Mouse (Mus musculus) forebrain, embryonic 11.5 days (tissue): ENCODE measurements around the gene Kcnk3. TPM values are rescaled to one million over a fixed set of nuclear protein-coding genes. Genes with fewer than 3 reads are reported as not detected.
A peak's percentile ranks its signal among the peaks of the same experiment; 100 is the strongest.

Experiments
- ATAC-seq: fragments of 200-750 bp; cut with Nextera tagmentation; replicated peaks from 2 replicates; pipeline ENCODE4 v1.8.0; 2017; ENCODE audit warnings: moderate TSS enrichment; ENCODE audit not compliant: low FRiP score
- DNase-seq: peaks from one replicate; pipeline ENCODE4 v3.0.0-alpha.2; 2017; ENCODE audit warnings: low spot score
- H3K27ac ChIP-seq: fragments of 300-500 bp; sonication (generic); 2 replicates; pipeline ENCODE4 v1.5.1; 2014; ENCODE audit warnings: low read depth, low read length
- H3K27me3 ChIP-seq: fragments of 300-500 bp; sonication (generic); 2 replicates; pipeline ENCODE4 v1.6.1; 2014; ENCODE audit warnings: mild to moderate bottlenecking, low read length, mixed read lengths; ENCODE audit not compliant: control insufficient read depth, insufficient read depth
- H3K36me3 ChIP-seq: fragments of 300-500 bp; sonication (generic); 2 replicates; pipeline ENCODE4 v1.6.1; 2014; ENCODE audit warnings: mild to moderate bottlenecking, low read length, moderate library complexity, mixed read lengths; ENCODE audit not compliant: control insufficient read depth, insufficient read depth
- H3K4me1 ChIP-seq: fragments of 300-500 bp; sonication (generic); replicated peaks from 2 replicates; pipeline ENCODE4 v1.6.1; 2014; ENCODE audit warnings: low read length, mixed read lengths; ENCODE audit not compliant: control insufficient read depth, insufficient read depth
- H3K4me2 ChIP-seq: fragments of 300-500 bp; sonication (generic); 2 replicates; pipeline ENCODE4 v1.6.1; 2014; ENCODE audit warnings: low read depth, mild to moderate bottlenecking, low read length, moderate library complexity, mixed read lengths; ENCODE audit not compliant: severe bottlenecking
- H3K4me3 ChIP-seq: fragments of 300-500 bp; sonication (generic); 2 replicates; pipeline ENCODE4 v1.5.1; 2014; ENCODE audit warnings: low read depth, low read length
- H3K9ac ChIP-seq: fragments of 300-500 bp; sonication (generic); 2 replicates; pipeline ENCODE4 v1.6.1; 2014; ENCODE audit warnings: low read length
- H3K9me3 ChIP-seq: fragments of 300-500 bp; sonication (generic); 2 replicates; pipeline ENCODE4 v1.6.1; 2016; ENCODE audit warnings: low read length, mixed read lengths; ENCODE audit not compliant: control insufficient read depth
- WGBS: fragments of 180-500 bp; shearing (Covaris S2); extraction: QIAGEN DNeasy Blood & Tissue Kit; methylation state at CpG from one replicate; pipeline ENCODE4 v1.1.7; 2014; 5-methylcytosine and 5-hydroxymethylcytosine counted together
- polyA plus RNA-seq: library from polyadenylated mRNA; unstranded; fragments of >200 nt; fragmentation: Nextera tagmentation; extraction: Ambion mirVana; gene quantifications from 2 replicates; pipeline ENCODE4 v1.2.1, GENCODE M21; 2014

Kcnk3 gene
- polyA plus RNA-seq, 1 experiment from 2014 or later, result 0.20 TPM

DNA sequence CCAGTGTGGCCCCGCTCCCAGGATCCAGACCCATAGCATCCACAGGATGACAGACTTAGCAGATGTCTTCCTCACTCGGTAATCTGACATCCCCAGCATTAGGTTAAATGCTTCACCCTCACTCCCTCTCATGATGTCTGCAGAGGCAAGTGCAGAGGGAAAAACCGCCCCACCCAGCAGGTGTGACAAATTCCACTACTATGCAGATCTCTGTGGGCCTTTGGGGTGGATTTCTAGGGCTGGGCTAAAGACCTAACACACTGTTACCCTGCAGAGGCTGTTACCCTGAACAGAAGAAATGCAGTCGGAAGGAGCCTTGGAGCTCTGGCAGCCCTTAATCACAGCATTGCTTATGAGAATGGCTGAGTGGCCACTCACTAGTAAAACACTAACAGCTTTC, 71.1 kb downstream of the Kcnk3 start:
- WGBS, result 81% methylated on average over 4 of the region's 4 CpGs
- Histone ChIP-seq H3K4me3 (no peak overlapping the region), H3K9ac (no peak overlapping the region), H3K27me3 (no peaks in the 10 kb centered on the region), H3K9me3 (no peaks in the 10 kb centered on the region), H3K27ac (no peak overlapping the region), H3K4me2 (no peak overlapping the region), H3K4me1 (no peaks in the 10 kb centered on the region), H3K36me3 (no peaks in the 10 kb centered on the region)
- ATAC-seq (no peak), DNase-seq (no peak)

DNA sequence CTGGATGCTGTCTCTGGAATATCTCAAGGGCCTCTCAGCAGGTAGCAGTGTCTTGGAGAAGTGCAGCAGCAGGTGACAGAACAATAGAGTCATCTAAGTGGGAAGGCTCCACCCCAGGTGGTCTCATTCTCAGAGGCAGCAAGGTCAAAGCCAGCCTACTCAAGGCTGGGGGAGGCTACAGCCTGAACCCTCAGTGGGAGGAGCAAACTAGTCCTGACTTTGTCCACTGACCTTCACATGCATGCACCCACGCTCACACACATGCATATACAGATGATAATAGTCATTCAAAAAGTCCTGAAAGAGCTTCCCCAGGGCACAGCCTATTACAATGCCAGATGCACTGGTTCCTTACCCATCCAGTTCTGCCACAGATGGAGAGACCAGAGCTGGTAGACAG, 72.3 kb downstream of the Kcnk3 start:
- Histone ChIP-seq H3K4me3 (no peak overlapping the region), H3K36me3 (no peaks in the 10 kb centered on the region), H3K27ac (no peak overlapping the region), H3K9ac (no peak overlapping the region), H3K4me2 (no peak overlapping the region), H3K27me3 (no peaks in the 10 kb centered on the region), H3K9me3 (no peaks in the 10 kb centered on the region), H3K4me1 (no peaks in the 10 kb centered on the region)
- WGBS, result 80% methylated on average over 1 of the region's 1 CpGs
- no peak for DNase-seq
- ATAC-seq, result no peak

DNA sequence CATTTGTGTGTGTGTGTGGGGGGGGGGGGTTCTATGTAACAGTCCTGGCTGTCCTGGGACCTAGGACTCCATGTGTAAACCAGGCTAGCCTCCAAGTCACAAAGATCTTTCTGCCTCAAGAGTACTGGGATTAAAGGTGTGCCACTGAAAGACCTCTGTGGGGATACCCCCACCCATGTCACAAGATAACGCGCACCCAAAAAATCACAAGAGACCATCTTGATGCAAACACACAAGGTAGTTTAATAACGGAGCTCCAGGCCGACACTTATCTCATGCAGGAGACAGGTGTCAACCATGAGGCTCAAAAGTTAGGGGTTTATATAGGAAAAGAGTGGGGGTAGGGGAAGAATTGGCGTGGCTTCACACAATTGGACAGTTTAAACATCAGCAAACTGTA, 72.8 kb downstream of the Kcnk3 start:
- no peaks in the 10 kb centered on the region for H3K36me3 ChIP-seq
- no peak for ATAC-seq
- 94% methylated on average over 5 of the region's 5 CpGs for WGBS

DNA sequence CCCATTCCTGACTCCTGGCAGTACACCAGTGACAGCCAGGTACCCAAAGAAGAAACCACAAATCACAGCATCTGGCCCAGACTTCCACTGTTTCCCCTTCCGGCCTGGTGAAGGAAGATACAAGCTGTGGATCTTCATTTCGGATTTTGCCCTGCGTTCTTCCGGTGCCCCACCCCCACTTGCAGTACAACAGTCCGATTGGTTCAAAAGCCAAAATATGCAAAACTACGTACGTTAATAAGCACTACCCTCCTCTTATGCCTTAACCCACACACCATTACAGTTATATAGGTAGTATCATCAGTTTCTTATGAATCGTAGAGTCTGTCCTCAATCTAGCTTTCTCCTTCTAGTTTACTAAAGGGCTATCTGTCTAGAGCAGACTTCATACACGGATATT, 77.4 kb downstream of the Kcnk3 start:
- H3K9ac ChIP-seq, result no peak overlapping the region
- no peak overlapping the region for H3K27ac ChIP-seq
- H3K36me3 ChIP-seq, result no peaks in the 10 kb centered on the region; the same call in 1 of the 2 replicates
- H3K4me3 ChIP-seq, result no peak overlapping the region
- H3K4me2 ChIP-seq, result no peak overlapping the region
- WGBS, result 91% methylated on average over 9 of the region's 9 CpGs
- no peaks in the 10 kb centered on the region for H3K27me3 ChIP-seq
- no peak for ATAC-seq
- peaks cover 10% of the 10 kb centered on the region; the same call in 1 of the 2 replicates for H3K4me1 ChIP-seq
- no peaks in the 10 kb centered on the region for H3K9me3 ChIP-seq
- no peak for DNase-seq

More for the DNA sequence above, 72.8 kb downstream of the Kcnk3 start:
- no peaks in the 10 kb centered on the region for H3K9me3 ChIP-seq
- no peaks in the 10 kb centered on the region for H3K27me3 ChIP-seq
- no peaks in the 10 kb centered on the region for H3K4me1 ChIP-seq
- no peak overlapping the region for H3K4me2 ChIP-seq
- H3K4me3 ChIP-seq, result no peak overlapping the region
- no peak overlapping the region for H3K9ac ChIP-seq
- H3K27ac ChIP-seq, result no peak overlapping the region
- DNase-seq, result no peak

DNA sequence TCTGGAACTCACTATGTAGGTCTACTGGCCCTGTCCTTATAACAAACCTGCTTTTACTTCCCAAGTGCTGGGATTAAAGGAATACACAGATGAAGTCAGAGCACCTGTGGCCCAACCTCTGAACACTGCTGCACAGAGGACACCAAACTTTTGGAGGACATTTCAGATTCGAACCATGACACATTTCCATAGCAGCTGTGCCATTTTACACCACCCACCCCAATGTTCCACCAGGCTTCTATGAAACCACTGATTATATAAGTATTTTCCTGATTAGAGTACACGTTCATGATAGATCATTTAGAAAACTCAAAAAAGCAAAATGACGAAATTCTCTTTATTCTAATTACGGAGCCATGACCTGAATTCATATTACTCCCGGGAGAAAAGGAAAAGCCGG, 78.0 kb downstream of the Kcnk3 start:
- Histone ChIP-seq H3K27me3 (no peaks in the 10 kb centered on the region), H3K9ac (peak overlapping the region; percentile 92), H3K9me3 (no peaks in the 10 kb centered on the region), H3K4me2 (peak overlapping the region; percentile 56; the same call in 1 of the 2 replicates), H3K27ac (no peak overlapping the region), H3K36me3 (no peaks in the 10 kb centered on the region; the same call in 1 of the 2 replicates), H3K4me1 (peaks cover 10% of the 10 kb centered on the region; the same call in 1 of the 2 replicates), H3K4me3 (peak overlapping the region; percentile 83)
- DNase-seq (no peak), ATAC-seq (no peak)
- 68% methylated on average over 6 of the region's 6 CpGs for WGBS

DNA sequence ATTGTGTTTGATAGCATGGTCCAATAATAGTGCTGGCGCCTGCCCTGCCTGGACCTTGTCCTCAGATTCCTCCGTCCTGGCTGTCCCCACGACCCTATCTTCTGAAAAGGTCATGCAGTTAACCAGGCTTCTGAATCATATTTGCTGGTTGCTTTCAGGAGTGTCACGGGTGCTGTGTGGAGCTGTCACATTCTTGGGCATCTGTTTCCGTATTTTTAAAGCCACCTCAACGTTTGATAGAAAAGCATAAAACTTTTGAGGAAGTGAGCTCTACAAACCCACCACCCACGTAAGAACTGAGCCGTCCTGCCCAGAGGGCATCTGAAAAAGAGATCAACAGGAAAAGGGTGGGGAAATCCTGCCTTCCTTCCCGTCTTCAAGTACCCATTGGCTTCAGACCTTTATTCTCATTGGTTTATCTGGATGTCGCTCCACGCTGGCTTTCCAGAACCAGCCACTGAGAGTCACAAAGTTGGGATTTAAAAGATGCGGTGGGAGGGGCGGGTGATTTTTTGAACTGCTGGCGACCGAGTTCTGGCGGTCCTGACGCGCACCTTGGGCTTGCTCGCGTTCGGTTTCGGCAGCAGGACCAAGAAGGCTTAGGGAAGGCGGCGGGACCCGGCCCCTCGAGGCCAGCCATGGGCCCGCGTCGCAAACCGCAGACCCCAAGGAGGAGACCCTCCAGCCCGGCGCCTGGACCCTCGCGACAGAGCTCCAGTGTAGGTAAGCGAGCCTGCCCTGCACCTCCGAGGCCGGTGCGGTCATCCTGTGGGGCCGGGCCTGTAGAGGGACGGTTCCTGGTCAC, 78.6 kb downstream of the Kcnk3 start, which contains the start of gene Cenpa:
Gene Cenpa, plus strand, starts transcription at position 387 of the 805 bp plus-strand sequence.
- no peaks in the 10 kb centered on the region for H3K27me3 ChIP-seq
- WGBS, result 2% methylated on average over 40 of the region's 40 CpGs
- peak; percentile 89 for DNase-seq
- peak; percentile 95 for ATAC-seq
- H3K9ac ChIP-seq, result peak within 1 kb of the TSS; percentile 92
- peak within 1 kb of the TSS; percentile 83 for H3K4me3 ChIP-seq
- peaks cover 10% of the 10 kb centered on the region; the same call in 1 of the 2 replicates for H3K4me1 ChIP-seq
- no peaks in the 10 kb centered on the region; the same call in 1 of the 2 replicates for H3K36me3 ChIP-seq
- H3K4me2 ChIP-seq, result peak within 1 kb of the TSS; percentile 56
- peak within 1 kb of the TSS; percentile 73 for H3K27ac ChIP-seq
- H3K9me3 ChIP-seq, result no peaks in the 10 kb centered on the region

DNA sequence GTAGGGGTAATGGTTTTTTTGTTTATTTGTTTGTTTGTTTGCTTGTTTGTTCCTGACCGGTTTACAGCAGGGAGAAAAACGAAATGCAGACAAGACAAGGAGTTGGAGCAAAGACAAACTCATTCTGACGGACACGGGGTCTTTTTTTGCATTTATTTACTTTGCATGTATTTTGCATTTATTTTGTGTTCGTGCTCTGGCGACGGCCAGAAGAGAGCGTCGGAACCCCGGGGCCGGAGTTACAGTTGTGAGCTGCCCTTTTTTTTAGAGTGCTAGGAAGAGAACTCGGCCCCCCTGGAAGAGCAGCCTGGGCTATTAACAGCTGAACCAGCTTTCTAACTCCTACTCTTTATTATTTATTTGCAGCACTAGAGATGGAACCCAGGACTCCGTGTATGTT, 79.2 kb downstream of the Kcnk3 start:
- Histone ChIP-seq H3K36me3 (peaks cover 3% of the 10 kb centered on the region; the same call in 1 of the 2 replicates), H3K9ac (peak overlapping the region; percentile 92), H3K4me3 (peak overlapping the region; percentile 83), H3K27ac (peak overlapping the region; percentile 73), H3K4me1 (peaks cover 10% of the 10 kb centered on the region; the same call in 1 of the 2 replicates), H3K4me2 (peak overlapping the region; percentile 56), H3K27me3 (no peaks in the 10 kb centered on the region), H3K9me3 (no peaks in the 10 kb centered on the region)
- WGBS, result 0% methylated on average over 13 of the region's 13 CpGs
- ATAC-seq, result no peak
- no peak for DNase-seq

DNA sequence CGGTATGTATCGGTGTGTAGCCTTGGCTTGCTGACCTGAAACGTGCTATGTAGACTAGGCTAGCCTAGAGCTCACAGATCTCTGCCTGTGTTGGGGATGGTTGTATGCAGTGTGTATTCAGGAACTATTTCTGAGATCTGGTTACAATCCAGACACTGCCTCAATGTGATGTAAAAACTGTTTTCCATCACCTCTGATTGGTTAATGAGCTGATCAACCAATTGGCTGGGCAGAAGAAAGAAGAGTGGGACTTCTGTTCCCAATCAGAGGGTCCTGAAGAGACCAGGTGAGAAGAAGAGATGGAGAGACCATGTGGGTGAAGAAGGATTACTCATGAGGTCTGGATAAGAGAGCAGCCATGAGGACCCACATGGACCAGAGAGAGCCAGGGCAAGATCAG, 79.7 kb downstream of the Kcnk3 start:
- ATAC-seq, result 0 out of 2 replicates have a peak, but pooled peaks have one; percentile 19
- peak overlapping the region; percentile 56 for H3K4me2 ChIP-seq
- DNase-seq, result no peak
- H3K27me3 ChIP-seq, result no peaks in the 10 kb centered on the region
- WGBS, result 11% methylated on average over 3 of the region's 3 CpGs
- no peak overlapping the region for H3K27ac ChIP-seq
- peaks cover 10% of the 10 kb centered on the region; the same call in 1 of the 2 replicates for H3K4me1 ChIP-seq
- no peaks in the 10 kb centered on the region for H3K9me3 ChIP-seq
- peak overlapping the region; percentile 83 for H3K4me3 ChIP-seq
- H3K9ac ChIP-seq, result peak overlapping the region; percentile 92
- H3K36me3 ChIP-seq, result peaks cover 3% of the 10 kb centered on the region; the same call in 1 of the 2 replicates
